In genomic region chr13:60176776-60177105, GRCm38 (mm10) we compare ENCODE assay signal across 7 mouse cellular contexts. TPM values are rescaled to one million over a fixed set of nuclear protein-coding genes. Genes with fewer than 3 reads are reported as not detected.
DNase-seq lines count a peak whose midpoint lies in the region; ATAC-seq and TF ChIP-seq lines count a peak whose summit lies in the region.

No protein-coding gene starts in this region.

- peaks cover 45% of the 10 kb centered on the region for H3K27me3 ChIP-seq in lung, embryonic 15.5 days
- no peaks in the 10 kb centered on the region for H3K27me3 ChIP-seq in limb, embryonic 10.5 days (ENCODE audit: low read depth, poor library complexity, severe bottlenecking)

- DNase-seq in lung, adult 18-20 months, result no peak
- DNase-seq in limb, embryonic 10.5 days (ENCODE audit: low spot score), result no peak
- DNase-seq in gastrocnemius, adult 18-20 months (ENCODE audit: low spot score), result no peak
- no peak for DNase-seq in urinary bladder, postnatal 4 days (ENCODE audit: low spot score in 2 of 2)

- H3K4me2 ChIP-seq in lung, embryonic 15.5 days, result peak overlapping the region; percentile 92

- TF ChIP-seq POLR2A in embryonic fibroblast, embryonic 13.5 days (IDR thresholded peaks at IDR 0.05; ENCODE audit: low read depth, low read length), result no peak
- no peak for TF ChIP-seq POLR2A in olfactory bulb, adult 2 months (IDR thresholded peaks at IDR 0.05; ENCODE audit: insufficient read depth, low read depth, low read length)

- no peaks in the 10 kb centered on the region for H3K36me3 ChIP-seq in lung, embryonic 15.5 days
- peaks cover 12% of the 10 kb centered on the region for H3K36me3 ChIP-seq in limb, embryonic 10.5 days

- 0% methylated on average over 53 of the region's 53 CpGs for WGBS in lung, embryonic 15.5 days
- WGBS in limb, embryonic 10.5 days, result under 1% methylated on average over 53 of the region's 53 CpGs
- under 1% methylated on average over 53 of the region's 53 CpGs for WGBS in olfactory bulb, adult 2 months

- TF ChIP-seq CTCF in embryonic fibroblast, embryonic 13.5 days (IDR thresholded peaks at IDR 0.05; ENCODE audit: borderline replicate concordance, insufficient read depth, low read length), result no peak
- TF ChIP-seq CTCF in olfactory bulb, adult 2 months (IDR thresholded peaks at IDR 0.05; ENCODE audit: insufficient read depth, low read depth, low read length), result no peak

- peak overlapping the region; percentile 95 for H3K27ac ChIP-seq in lung, embryonic 15.5 days
- peak overlapping the region; percentile 93 for H3K27ac ChIP-seq in embryonic fibroblast, embryonic 13.5 days (ENCODE audit: insufficient read depth, low read length)
- H3K27ac ChIP-seq in limb, embryonic 10.5 days, result peak overlapping the region; percentile 100
- peak overlapping the region; percentile 11 for H3K27ac ChIP-seq in olfactory bulb, adult 2 months (ENCODE audit: insufficient read depth, low read depth, low read length)

- H3K9ac ChIP-seq in lung, embryonic 15.5 days, result peak overlapping the region; percentile 79

- H3K9me3 ChIP-seq in lung, embryonic 15.5 days, result no peaks in the 10 kb centered on the region
- H3K9me3 ChIP-seq in limb, embryonic 10.5 days (replicated peaks), result no peaks in the 10 kb centered on the region

- H3K4me3 ChIP-seq in lung, embryonic 15.5 days, result peak overlapping the region; percentile 63
- H3K4me3 ChIP-seq in embryonic fibroblast, embryonic 13.5 days (ENCODE audit: insufficient read depth, low read length), result peak overlapping the region; percentile 89
- H3K4me3 ChIP-seq in limb, embryonic 10.5 days, result peak overlapping the region; percentile 98
- H3K4me3 ChIP-seq in olfactory bulb, adult 2 months (ENCODE audit: insufficient read depth, low read depth, low read length), result peak overlapping the region; percentile 58

- H3K4me1 ChIP-seq in lung, embryonic 15.5 days, result peaks cover 30% of the 10 kb centered on the region
- H3K4me1 ChIP-seq in embryonic fibroblast, embryonic 13.5 days (ENCODE audit: control insufficient read depth, insufficient read depth, low read length), result peaks cover 4% of the 10 kb centered on the region; the same call in 1 of the 2 replicates
- peaks cover 46% of the 10 kb centered on the region for H3K4me1 ChIP-seq in limb, embryonic 10.5 days
- H3K4me1 ChIP-seq in olfactory bulb, adult 2 months (ENCODE audit: control insufficient read depth, insufficient read depth, low read length), result peaks cover 8% of the 10 kb centered on the region; the same call in 1 of the 2 replicates

- no peak; the same call in 1 of the 2 replicates for ATAC-seq in lung, embryonic 15.5 days (ENCODE audit: borderline replicate concordance, extremely low read depth, low FRiP score, low TSS enrichment)

RNA-seq across cellular contexts. Expression of gene Gas1, which starts 0.4 kb away (rescaled TPM):
- 24.4 and 25.2 TPM in 2 replicates for polyA plus RNA-seq in lung, embryonic 15.5 days (2015; fragmentation: Nextera tagmentation; extraction: Ambion mirVana)
- polyA plus RNA-seq in embryonic fibroblast, embryonic 13.5 days (2011; ENCODE audit: insufficient read length, low read depth, missing spikeins), result 74.0 and 241 TPM in 2 replicates
- 143 and 161 TPM in 2 replicates for polyA plus RNA-seq in limb, embryonic 10.5 days (2016; fragmentation: Nextera tagmentation; extraction: Ambion mirVana)
- polyA plus RNA-seq in olfactory bulb, adult 2 months (2012; ENCODE audit: insufficient read depth, insufficient read length, low replicate concordance, missing spikeins), result not detected in 2 replicates
- 10 to 100 TPM; 10.5 to 12.5 TPM for total RNA-seq in gastrocnemius, adult 18-20 months (2021)

Comparison
In these comparisons a context has a peak if more than half of its experiments do, and no peak if none do; other contexts are left out.
1. H3K27ac ChIP-seq: peak in every context shown above with its lines; median percentile 100 in limb, embryonic 10.5 days; 95 in lung, embryonic 15.5 days; 93 in embryonic fibroblast, embryonic 13.5 days; 11 in olfactory bulb, adult 2 months.
2. RNA of gene Gas1, which starts 0.4 kb away (polyA plus RNA-seq): 74.0 to 241 TPM in embryonic fibroblast, embryonic 13.5 days, 143 to 161 TPM in limb, embryonic 10.5 days and 24.4 to 25.2 TPM in lung, embryonic 15.5 days; not detected in olfactory bulb, adult 2 months; every median in the first group is over 10 times any median in the second.
3. Peak in every context shown above with its lines, with median percentiles within 50 percentile points of each other: H3K4me3 ChIP-seq.